Mouse (Mus musculus): ENCODE measurements around the gene Tmem151b. TPM values are rescaled to one million over a fixed set of nuclear protein-coding genes. Genes with fewer than 3 reads are reported as not detected.

Gene Tmem151b
- polyA plus RNA-seq, 1 experiment from 2014 or later, result 0.07 TPM

GRCm38 (mm10) chr17:45559732-45560525 lies 10.5 kb upstream of the Tmem151b start:
- Histone ChIP-seq H3K9me3 (ENCODE audit: low read length) (no peaks in the 10 kb centered on the region), H3K4me2 (replicated peaks; ENCODE audit: low read depth, low read length) (no peak overlapping the region)

GRCm38 (mm10) chr17:45557998-45558862 lies 8.8 kb upstream of the Tmem151b start:
- ATAC-seq, result no peak
- TF ChIP-seq EP300 (IDR thresholded peaks at IDR 0.05) (no peak), CTCF (IDR thresholded peaks at IDR 0.05) (no peak)
- H3K9ac ChIP-seq (replicated peaks; ENCODE audit: low read depth), result no peak overlapping the region
- no peak overlapping the region for H3K27ac ChIP-seq (ENCODE audit: low read length)
- WGBS, result 56% methylated on average over 16 of the region's 16 CpGs
- H3K9me3 ChIP-seq (ENCODE audit: low read length), result no peaks in the 10 kb centered on the region
- H3K27me3 ChIP-seq (replicated peaks; ENCODE audit: insufficient read depth, low read length), result no peaks in the 10 kb centered on the region
- no peak overlapping the region for H3K4me2 ChIP-seq (replicated peaks; ENCODE audit: low read depth, low read length)
- H3K4me1 ChIP-seq (ENCODE audit: insufficient read depth, low read depth, low read length), result peaks cover 9% of the 10 kb centered on the region
- no peak overlapping the region for H3K4me3 ChIP-seq (ENCODE audit: low read depth, low read length)
- no peak for DNase-seq (ENCODE audit: low spot score)
- no peaks in the 10 kb centered on the region for H3K36me3 ChIP-seq (ENCODE audit: insufficient read depth, low read length)

More at GRCm38 (mm10) chr17:45559732-45560525, 10.5 kb upstream of the Tmem151b start:
- Histone ChIP-seq H3K36me3 (ENCODE audit: insufficient read depth, low read length) (no peaks in the 10 kb centered on the region), H3K27me3 (replicated peaks; ENCODE audit: insufficient read depth, low read length) (no peaks in the 10 kb centered on the region), H3K4me3 (ENCODE audit: low read depth, low read length) (no peak overlapping the region), H3K9ac (replicated peaks; ENCODE audit: low read depth) (no peak overlapping the region), H3K27ac (ENCODE audit: low read length) (no peak overlapping the region), H3K4me1 (ENCODE audit: insufficient read depth, low read depth, low read length) (peaks cover 15% of the 10 kb centered on the region)
- WGBS, result 82% methylated on average over 15 of the region's 15 CpGs
- DNase-seq (ENCODE audit: low spot score), result no peak
- no peak for TF ChIP-seq CTCF (IDR thresholded peaks at IDR 0.05)
- no peak for TF ChIP-seq EP300 (IDR thresholded peaks at IDR 0.05)
- no peak for ATAC-seq

GRCm38 (mm10) chr17:45557246-45557824 lies 7.9 kb upstream of the Tmem151b start:
- 58% methylated on average over 6 of the region's 7 CpGs for WGBS
- no peak overlapping the region for H3K9ac ChIP-seq (replicated peaks; ENCODE audit: low read depth)

GRCm38 (mm10) chr17:45556514-45557245 lies 7.2 kb upstream of the Tmem151b start:
- peak overlapping the region; percentile 51; the same call in 1 of the 2 replicates for H3K4me3 ChIP-seq (ENCODE audit: low read depth, low read length)
- no peak for TF ChIP-seq EP300 (IDR thresholded peaks at IDR 0.05)
- no peak for TF ChIP-seq CTCF (IDR thresholded peaks at IDR 0.05)
- no peak overlapping the region for H3K9ac ChIP-seq (replicated peaks; ENCODE audit: low read depth)
- H3K36me3 ChIP-seq (ENCODE audit: insufficient read depth, low read length), result no peaks in the 10 kb centered on the region
- no peaks in the 10 kb centered on the region for H3K9me3 ChIP-seq (ENCODE audit: low read length)
- no peak overlapping the region for H3K27ac ChIP-seq (ENCODE audit: low read length)
- ATAC-seq (no peak), DNase-seq (ENCODE audit: low spot score) (no peak)
- H3K4me2 ChIP-seq (replicated peaks; ENCODE audit: low read depth, low read length), result peak overlapping the region; percentile 96
- 68% methylated on average over 3 of the region's 3 CpGs for WGBS
- no peaks in the 10 kb centered on the region for H3K27me3 ChIP-seq (replicated peaks; ENCODE audit: insufficient read depth, low read length)
- H3K4me1 ChIP-seq (ENCODE audit: insufficient read depth, low read depth, low read length), result peaks cover 9% of the 10 kb centered on the region

More at GRCm38 (mm10) chr17:45557246-45557824, 7.9 kb upstream of the Tmem151b start:
- H3K27me3 ChIP-seq (replicated peaks; ENCODE audit: insufficient read depth, low read length), result no peaks in the 10 kb centered on the region
- H3K4me2 ChIP-seq (replicated peaks; ENCODE audit: low read depth, low read length), result no peak overlapping the region; the same call in 1 of the 2 replicates
- peaks cover 9% of the 10 kb centered on the region for H3K4me1 ChIP-seq (ENCODE audit: insufficient read depth, low read depth, low read length)
- no peaks in the 10 kb centered on the region for H3K9me3 ChIP-seq (ENCODE audit: low read length)
- ATAC-seq (no peak), DNase-seq (ENCODE audit: low spot score) (no peak)
- H3K4me3 ChIP-seq (ENCODE audit: low read depth, low read length), result no peak overlapping the region
- H3K27ac ChIP-seq (ENCODE audit: low read length), result no peak overlapping the region
- no peak for TF ChIP-seq CTCF (IDR thresholded peaks at IDR 0.05)
- H3K36me3 ChIP-seq (ENCODE audit: insufficient read depth, low read length), result no peaks in the 10 kb centered on the region

- no peak for ATAC-seq
- 0 out of 2 replicates have a peak, but pooled peaks cover 3% of the 10 kb centered on the region for H3K27me3 ChIP-seq (replicated peaks; ENCODE audit: insufficient read depth, low read length)
- H3K9ac ChIP-seq (replicated peaks; ENCODE audit: low read depth), result peak overlapping the region; percentile 50
- no peaks in the 10 kb centered on the region for H3K36me3 ChIP-seq (ENCODE audit: insufficient read depth, low read length)
- no peak for TF ChIP-seq EP300 (IDR thresholded peaks at IDR 0.05)
- no peak for TF ChIP-seq CTCF (IDR thresholded peaks at IDR 0.05)
- H3K27ac ChIP-seq (ENCODE audit: low read length), result no peak overlapping the region
- no peak for DNase-seq (ENCODE audit: low spot score)
- under 1% methylated on average over 14 of the region's 14 CpGs for WGBS
- H3K4me1 ChIP-seq (ENCODE audit: insufficient read depth, low read depth, low read length), result peaks cover 9% of the 10 kb centered on the region
- peak overlapping the region; percentile 96 for H3K4me2 ChIP-seq (replicated peaks; ENCODE audit: low read depth, low read length)
- H3K9me3 ChIP-seq (ENCODE audit: low read length), result no peaks in the 10 kb centered on the region
- peak overlapping the region; percentile 51 for H3K4me3 ChIP-seq (ENCODE audit: low read depth, low read length)
Measured at GRCm38 (mm10) chr17:45556107-45556489, 6.6 kb upstream of the Tmem151b start.
